Mouse (Mus musculus) left cerebral cortex, postnatal 36 days (tissue): Measurements from ENCODE around the gene Zfp420. TPM values are rescaled to one million over a fixed set of nuclear protein-coding genes. Genes with fewer than 3 reads are reported as not detected.
"Not testable (repeated sequence)": the region's sequence is repeated elsewhere in the genome, so short reads cannot be mapped to it uniquely, and the experiment has no call there.

Experiments
- DNase-seq, 2 experiments: peaks; one replicate each; pipeline ENCODE4 v3.0.0; 2021 to 2022; ENCODE audit warnings: low spot score in 2 of 2, mixed read lengths in 1 of 2
- intact Hi-C: fragments of 180-260 bp; cut with DNase I; formaldehyde crosslinking; loops from one replicate; pipeline ENCODE4 v1.15.1; 2025
- total RNA-seq, 2 experiments: library from RNA; stranded (reverse); gene quantifications; 2 replicates each; pipeline ENCODE4 v1.2.3; 2021

Gene Zfp420
- total RNA-seq = 10 to 100 TPM; 13.4 to 13.6 TPM

DNA sequence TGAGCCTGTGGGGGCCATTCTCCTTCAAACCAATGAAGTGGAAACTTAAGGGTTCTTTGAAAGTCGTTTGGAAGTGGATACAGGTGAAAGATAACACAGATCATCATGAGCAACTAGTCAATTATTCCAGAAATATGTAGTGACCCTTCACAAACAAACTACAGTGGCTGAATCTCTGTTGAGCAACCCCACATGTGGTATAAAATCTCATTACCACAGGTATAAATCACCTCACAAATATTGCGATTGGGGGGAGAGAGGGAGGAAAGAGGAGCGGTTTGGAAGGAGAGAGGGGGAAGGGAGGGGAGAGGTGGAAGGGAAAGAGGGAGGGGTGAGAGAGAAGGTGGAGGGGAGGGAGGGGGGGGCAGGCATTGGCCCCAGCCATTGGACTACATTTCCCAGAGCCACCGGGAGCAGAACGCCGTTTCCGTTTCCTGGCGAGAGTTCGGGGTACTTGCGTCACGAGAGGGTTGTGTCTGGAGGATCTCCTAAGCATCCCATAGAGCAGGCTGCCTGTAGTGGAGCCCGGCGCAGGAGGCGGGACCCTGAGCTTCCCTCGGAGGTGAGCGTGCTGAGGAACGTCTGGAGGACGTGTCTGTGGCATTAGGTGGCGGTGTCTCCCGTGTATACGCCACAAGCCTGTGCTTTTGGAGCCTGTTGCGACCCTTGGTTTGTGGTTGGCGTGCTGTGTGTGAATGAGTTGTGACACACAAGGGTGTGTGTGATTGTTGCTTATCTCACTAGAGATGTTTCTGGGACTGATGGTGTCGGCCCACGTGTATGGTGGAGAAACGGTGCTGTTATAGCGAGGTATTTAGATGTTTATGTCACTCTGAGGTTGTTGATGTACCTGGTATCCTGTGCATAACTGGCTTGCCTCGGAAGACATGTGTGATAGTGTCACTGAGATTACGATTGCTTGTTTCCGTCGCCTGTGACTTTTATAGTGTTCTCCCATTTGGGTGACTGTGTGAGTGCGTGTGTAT lies at the start of gene Zfp420:
Gene Zfp420, plus strand, starts transcription at position 448 of the 986 bp plus-strand sequence.
- intact Hi-C loops = loop anchor here (5.0 kb wide), 2 partner anchors 43 to 47 kb away; partner anchors contain the start of genes Zfp27, Zfp383 and Zfp790
- DNase-seq = peak; percentile 89 to 91

DNA sequence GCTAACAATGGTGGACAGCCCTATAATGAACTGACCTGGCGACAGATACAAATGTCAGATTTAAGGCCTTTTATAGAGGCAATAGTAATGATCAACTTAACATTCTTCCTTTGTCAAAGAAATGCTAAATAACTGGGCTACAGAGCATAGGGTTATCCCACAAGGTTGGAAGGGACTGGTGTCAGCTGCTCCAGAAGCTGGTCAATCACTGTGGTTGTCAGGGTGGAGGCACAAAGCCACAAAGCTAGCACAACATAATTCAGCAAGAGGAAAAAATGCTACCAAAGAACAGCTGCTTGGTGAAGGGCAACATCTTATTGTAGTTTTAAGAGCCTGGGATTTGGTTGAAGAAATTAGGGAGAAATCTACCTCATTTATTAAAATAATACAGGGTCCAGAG lies 47.5 kb upstream of the Zfp420 start:
- intact Hi-C loops = no loop called here
- DNase-seq = no peak

DNA sequence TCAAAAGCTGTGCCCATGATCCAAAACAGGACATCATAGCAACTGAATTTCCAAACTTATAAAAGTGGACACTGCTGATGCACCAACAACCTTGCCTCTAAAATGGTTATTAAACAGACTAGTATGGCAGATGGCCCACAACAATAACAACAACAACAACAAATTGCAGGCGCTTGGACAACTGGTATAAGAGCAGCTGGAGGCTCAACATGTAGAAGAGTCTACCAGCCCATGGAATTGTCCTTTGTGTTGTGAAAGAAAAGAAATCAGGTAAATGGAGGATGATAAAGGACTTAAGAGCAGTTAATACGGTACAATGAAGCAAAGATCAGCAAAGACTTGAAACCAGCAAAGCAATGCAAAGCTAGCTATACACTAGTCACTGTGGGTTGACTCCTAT lies 45.4 kb upstream of the Zfp420 start:
- intact Hi-C loops = no loop called here

DNA sequence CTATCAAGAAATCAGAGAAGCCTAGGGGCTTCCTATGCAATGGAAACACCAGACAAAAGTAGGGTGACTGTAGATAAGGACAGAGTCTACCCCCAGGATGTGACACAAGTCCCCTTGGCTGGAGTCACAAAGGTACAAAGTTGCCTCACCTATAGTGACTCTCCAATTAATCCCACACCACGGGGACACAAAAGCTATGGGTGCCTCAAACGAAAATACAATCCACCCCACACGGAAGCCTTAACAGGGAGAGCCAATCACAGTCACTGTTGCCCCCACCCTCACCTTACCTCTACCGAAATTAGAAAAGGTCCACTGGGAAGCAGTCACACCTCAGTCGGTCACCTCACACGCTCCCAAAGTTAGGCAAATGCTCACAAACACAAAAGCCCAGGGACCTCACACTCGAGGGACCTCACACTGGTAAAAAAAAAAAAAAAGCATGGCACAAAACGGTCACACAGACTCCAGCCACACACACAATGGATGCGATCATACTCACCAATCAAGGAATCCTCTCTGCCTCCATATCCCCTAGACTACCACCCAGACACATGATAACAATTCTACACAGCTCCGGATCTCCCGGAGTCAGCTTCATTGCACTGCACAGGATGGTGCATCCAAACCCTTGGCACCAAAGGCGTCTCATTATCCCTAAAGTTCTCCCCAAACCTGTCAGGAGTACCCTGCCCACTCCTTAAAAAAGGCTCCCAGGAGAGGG lies 44.6 kb upstream of the Zfp420 start:
- intact Hi-C loops = loop anchor here (1.0 to 5.0 kb wide), 3 partner anchors 42 to 92 kb away; partner anchors contain the start of genes Zfp27, Zfp383, Zfp420 and Zfp84
- no peak for DNase-seq

More for the DNA sequence above, 45.4 kb upstream of the Zfp420 start:
- no peak for DNase-seq

DNA sequence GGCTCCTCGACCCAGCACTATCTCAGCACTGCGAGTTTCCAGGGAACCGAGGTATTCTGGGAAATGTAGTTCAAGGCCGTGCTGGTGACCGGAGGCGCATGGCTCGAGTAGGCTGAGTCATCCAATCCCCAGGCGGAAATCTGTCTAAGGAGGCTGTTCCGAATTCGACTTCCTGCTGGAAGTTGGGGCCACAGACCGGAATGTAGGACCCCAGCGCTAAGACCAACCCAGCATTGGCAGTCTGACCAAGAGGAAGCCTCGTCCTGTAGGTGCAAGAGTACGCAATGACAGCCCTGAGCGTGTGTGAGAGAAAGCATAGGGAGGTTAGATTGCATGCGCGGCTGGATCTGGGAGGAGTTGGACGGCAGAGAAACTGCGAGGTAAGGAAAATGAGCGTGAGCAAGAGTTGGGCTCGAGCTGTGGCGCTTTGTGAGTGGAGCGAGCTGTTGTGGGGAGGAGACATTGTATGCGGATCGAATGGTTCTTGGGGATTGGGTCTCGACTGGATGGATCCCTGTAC lies 43.8 kb upstream of the Zfp420 start, which contains the start of gene Zfp790:
Gene Zfp790, plus strand, starts transcription at position 205 of the 520 bp plus-strand sequence.
- peak; percentile 91 for DNase-seq
- intact Hi-C loops = loop anchor here (1.0 to 5.0 kb wide), 3 partner anchors 41 to 91 kb away; partner anchors contain the start of genes Zfp27, Zfp383, Zfp420 and Zfp84

DNA sequence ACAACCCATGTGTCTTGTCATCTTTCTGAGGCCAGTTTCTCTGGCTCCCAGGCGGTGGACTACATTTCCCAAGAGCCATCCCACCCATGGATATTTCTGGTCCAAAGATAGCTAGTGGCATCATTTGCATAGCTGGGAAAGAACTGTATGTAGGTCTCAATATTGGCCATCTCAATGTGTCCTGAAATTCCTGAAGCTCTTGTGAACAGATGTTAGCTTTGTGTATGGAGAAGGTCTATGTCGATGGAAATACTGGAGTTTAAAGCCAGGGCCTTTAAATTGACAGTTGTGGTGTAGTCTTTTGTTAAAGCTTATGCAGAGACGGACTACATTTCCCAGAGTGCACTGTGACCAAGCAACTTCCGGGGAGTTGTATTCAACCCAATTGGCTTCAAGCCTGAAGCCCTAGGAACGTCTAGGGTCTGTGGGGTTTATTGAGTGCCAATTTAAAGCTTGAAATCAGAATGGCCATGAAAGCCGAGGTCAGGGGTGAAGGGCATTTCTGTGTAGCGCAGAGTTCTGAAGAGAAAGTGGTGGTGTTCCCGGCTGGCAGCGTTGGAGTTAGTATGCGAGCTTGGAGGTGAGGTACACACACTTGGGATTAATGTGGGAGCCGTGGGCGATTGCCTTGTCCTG lies 41.0 kb upstream of the Zfp420 start:
- intact Hi-C loops = loop anchor here (5.0 kb wide), 2 partner anchors 39 to 89 kb away; partner anchors contain the start of genes Zfp27, Zfp383 and Zfp420
- peak; percentile 80 to 85 for DNase-seq

DNA sequence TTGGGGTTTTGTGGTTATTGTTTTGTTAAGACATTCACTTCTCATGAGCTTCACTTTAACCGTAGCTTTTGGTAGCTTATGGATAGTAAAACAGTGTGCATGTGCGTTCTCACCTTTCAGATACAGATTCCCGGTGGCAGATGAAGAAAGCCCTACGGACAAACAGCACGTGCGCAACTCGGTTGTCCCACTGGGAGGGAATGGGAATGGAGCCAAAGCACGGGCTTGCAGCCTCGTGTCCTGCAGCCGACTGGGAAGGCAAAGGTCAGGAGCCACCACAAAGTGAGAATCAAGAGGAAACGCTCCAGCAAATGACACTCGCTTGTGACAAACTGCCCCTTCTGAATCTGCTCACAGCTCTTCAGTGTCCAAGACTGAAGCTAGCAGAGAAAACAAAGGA lies 31.8 kb upstream of the Zfp420 start:
- no peak for DNase-seq
- intact Hi-C loops = no loop called here

DNA sequence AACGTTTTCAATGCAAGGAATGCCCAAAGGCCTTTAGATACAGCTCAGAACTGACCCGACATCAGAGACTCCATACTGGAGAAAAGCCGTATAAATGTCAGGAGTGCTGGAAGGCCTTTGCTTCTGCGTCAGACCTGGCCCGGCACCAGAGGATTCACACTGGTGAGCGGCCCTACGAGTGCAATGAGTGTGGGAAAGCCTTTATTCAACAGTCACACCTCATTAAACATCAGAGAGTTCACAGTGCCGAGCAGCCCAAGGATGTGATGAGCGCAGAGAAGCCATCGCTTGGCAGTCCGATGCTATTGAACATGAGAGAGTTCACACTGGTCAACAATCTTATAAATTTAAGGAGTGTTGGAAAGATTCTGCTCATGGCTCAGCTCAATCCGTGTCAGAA lies 30.0 kb upstream of the Zfp420 start:
- DNase-seq = no peak
- intact Hi-C loops = no loop called here

DNA sequence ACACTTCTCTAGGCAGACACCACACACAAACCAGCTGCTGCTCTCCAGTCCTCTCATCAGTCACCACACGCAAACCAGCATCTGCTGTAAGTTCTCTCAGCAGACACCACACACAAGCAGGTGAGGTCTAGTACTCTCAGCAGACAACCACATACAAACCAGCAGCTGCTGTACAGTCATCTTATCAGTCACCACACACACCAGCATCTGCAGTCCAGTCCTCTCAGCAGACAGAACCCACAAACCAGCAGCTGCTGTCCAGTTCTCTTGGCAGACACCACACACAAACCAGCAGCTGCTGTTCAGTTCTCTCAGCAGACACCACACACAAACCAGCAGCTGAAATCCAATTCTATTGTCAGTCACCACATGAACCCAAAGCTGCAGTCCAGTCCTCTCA lies 23.0 kb upstream of the Zfp420 start:
- no peak for DNase-seq
- intact Hi-C loops = no loop called here

DNA sequence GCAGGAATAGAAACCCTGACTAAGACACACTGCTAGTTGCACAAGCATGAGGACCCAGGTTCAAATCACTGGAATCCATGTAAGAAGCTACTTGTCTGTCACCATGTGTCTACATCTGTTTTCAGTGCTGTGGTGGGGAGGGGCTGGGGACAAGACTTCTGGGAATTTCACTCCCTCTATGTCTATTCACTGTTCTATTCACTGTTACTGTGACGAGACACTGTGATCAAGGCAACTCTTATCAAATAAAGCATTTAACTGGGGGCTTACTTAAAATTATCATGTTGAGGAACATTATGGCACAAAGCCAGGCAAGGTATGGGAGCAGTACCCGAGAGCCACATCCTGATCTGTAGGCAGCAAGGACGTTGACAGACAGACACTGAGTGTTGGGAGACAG lies 20.5 kb upstream of the Zfp420 start:
- intact Hi-C loops = no loop called here

DNA sequence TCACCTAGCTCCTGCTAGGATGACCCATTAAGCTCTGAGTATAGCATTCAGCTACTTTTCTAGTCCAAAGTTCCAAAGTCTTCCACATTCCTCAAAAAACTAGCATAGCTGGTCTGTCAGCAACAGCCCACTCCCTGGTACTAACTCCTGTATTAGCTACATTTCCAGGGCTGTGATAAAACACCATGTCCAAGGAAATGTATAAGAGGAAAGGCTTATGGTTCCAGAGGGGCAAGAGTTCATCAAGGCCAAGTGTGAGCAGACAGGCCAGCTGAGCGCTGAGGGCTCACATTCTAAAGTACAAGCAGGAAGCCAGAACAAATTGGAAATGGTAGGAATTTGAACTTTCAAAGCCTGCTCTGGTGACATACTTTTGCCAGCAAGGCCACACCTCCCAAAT lies 17.7 kb upstream of the Zfp420 start:
- intact Hi-C loops = no loop called here
- DNase-seq = no peak

More for the DNA sequence above, 20.5 kb upstream of the Zfp420 start:
- DNase-seq = no peak

DNA sequence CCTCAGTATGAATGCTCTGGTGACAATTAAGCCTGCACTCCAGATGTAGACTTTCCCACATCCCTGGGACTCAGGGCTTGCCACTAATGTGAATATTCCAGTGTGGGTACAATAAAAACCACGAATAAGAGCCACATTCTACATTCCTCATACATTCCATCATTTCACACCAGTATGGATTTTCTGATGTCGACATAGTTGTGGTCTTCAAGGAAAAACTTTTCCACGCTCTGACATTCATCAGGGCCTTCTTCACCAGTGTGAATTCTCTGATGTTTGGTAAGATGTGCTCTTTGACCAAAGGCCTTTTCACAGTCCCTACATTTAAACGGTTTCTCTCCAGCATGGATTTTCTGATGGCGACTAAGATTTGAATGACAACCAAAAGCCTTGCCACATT lies 15.2 kb upstream of the Zfp420 start:
- no peak for DNase-seq

DNA sequence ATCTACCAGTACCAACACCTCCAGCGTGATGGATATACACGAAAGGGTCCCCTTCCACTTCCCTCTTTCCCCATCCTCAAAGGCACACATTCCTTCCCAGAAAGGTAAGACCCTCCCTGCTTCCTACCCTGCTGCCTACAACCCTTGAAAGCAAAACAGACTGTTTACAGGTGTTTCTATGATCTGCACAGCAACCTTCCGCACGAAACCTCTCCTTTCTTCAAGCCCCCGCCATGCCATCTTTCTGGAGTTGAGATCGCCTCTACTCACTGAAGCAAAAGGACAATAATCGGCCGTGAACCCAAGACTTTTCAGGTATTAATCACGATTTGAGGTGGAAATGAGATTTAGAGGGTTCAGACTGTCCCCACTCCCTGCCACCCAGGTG lies 7.0 kb upstream of the Zfp420 start:
- intact Hi-C loops = no loop called here
- DNase-seq = no peak

More for the DNA sequence above, 15.2 kb upstream of the Zfp420 start:
- intact Hi-C loops = no loop called here

DNA sequence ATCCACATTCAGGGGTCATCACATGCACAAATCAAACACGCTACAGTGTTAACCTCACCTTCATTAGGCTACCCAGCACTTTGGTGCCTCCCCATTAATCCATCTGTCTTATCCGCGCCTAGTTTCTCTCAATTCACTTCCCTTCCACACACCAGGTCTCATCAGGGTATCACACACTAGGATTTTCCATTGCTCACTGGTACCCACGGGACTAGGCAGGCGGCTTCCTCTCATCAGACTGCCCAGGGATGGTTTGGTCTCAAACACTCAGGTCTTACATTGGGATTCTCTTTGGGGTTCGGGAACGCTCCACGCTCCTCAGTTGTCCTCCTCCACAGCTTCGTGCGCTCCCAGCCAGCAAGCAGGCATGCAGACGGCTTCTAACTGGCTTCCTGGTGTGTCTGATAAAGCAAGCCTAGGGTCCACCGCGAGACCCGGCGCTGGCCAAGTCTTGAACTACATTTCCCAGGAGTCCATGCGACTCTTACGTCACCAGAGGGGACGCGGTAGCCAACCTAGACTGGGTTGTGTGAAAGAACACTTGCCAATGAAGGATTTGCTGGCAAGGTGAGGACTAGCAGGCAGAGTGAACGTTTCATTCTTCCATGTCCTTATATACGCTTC lies 6.4 kb upstream of the Zfp420 start, which contains the start of gene Zfp940:
Gene Zfp940, minus strand, starts transcription at position 451 of the 624 bp plus-strand sequence.
- DNase-seq = peak; percentile 88 to 91
- intact Hi-C loops = no loop called here

DNA sequence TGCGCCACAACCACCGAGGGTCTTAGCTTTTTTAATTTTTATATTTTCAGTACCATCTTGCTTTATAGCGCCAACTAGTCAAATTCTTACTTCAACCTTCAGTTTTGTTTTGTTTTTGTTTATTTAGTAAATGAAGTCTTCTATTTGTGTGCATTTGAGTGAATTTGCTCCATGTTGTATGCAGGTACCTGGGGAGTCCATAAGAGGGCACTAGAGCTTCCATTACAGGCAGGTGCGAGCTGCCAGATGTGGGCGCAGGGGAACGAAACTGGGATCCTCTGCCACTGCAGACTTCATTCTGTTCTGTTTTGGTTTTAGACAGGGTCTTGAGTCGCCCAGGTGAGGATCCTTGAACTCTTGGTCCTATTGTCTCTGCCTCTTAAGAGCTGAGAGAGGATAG lies 1.9 kb downstream of the Zfp420 start:
- DNase-seq = no peak
- intact Hi-C loops = no loop called here

DNA sequence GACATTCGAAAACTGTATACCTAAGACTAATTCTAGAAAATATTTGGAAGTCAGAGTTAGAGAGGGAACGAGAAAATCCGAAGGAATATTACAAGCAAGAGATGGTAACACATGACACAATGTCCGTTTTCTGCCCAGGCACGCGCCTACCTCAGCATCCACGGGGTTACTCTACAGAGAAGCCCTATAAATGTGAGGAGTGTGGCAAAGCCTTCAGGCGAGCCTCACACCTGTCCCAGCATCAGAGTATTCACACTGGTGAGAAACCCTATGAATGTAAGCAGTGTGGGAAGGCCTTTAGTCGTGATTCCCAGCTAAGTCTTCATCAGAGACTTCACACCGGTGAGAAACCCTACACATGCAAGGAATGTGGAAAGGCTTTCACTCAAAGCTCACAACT lies 14.5 kb downstream of the Zfp420 start:
- DNase-seq = no peak
- intact Hi-C loops = no loop called here

DNA sequence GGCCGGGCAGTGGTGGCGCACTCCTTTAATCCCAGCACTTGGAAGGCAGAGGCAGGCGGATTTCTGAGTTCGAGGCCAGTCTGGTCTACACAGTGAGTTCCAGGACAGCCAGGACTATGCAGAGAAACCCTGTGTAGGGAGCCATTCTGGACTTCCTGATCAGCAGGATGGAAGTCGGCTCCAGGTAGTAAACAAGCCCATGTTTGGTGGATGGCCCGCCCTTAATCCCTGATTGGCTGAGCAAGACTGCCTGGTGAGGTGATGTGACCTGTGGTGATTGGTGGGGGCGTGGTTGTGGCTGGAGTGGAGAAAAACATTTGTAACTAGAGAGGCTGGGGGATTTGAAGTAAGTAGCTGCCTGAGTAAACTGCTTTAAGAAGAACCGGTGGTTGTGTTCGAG lies 17.8 kb downstream of the Zfp420 start:
- intact Hi-C loops, DNase-seq: not testable (repeated sequence)

DNA sequence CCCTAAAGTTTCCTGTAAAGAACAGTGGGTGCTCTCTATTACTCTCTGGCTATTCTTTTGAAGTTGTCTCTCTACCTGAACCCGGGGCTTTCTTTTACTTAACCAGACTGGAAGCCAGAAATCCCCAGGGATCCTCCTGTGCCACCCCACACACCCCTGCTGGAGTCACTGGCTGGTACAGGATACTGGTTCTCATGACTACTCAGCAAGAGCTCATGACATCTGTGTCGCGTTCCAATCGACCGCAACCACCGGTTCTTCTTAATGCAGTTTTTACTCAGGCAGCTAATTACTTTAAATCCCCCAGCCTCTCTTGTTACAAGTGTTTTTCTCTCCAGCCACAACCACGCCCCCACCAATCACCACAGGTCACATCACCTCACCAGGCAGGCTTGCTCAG lies 20.3 kb downstream of the Zfp420 start:
- DNase-seq = no peak
- intact Hi-C loops = no loop called here

DNA sequence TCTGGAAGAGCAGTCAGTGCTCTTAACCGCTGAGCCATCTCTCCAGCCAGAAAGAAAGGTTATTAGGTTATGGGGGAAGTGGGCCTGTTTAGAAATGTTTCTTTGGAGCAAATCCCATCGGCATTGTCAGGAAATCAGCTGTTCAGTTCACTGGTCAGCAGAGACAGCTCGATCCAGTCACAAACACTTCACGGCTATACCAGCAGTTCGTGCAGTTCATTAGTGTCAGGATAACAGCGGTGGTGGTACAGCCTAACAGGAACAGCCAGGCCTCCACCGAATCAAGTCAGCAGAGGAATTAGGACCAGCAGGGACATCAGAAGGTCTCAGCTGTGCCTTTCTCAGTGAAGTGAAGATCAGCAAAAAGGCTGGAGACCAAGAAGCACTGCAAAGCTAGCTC lies 21.1 kb downstream of the Zfp420 start:
- no peak for DNase-seq
- intact Hi-C loops = no loop called here
